Mouse (Mus musculus): ENCODE results near the gene Aif1l.

DNA sequence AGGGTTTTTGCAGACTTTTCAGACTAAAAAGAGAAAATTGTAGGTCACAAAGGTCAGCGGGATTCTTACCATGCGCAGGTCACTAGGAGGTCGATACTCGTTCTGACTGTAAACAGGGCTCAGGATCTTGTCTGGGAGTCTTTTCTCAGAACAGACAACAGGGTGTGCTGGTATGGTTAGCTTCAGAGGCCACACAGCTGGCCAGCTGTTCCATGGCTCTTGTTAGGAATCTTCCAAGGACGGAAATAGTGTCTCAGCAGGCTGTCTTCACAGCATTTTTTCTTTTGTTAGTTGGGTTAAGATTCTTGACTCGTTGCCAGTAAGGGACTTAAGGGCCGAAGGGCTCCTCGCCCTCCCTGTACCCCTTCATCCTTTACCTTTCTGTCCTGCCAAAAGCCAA lies 16.9 kb downstream of the Aif1l start:
- TF ChIP-seq NANOG (IDR thresholded peaks at IDR 0.05; ENCODE audit: borderline replicate concordance, low read length) (no peak), CTCF (conservative IDR thresholded peaks at IDR 0.05; ENCODE audit: low read length) (no peak)

All from E14TG2a.4 (cell line).